Mouse (Mus musculus): ENCODE measurements around the gene Fam209. TPM values are rescaled to one million over a fixed set of nuclear protein-coding genes. Genes with fewer than 3 reads are reported as not detected.

Gene Fam209
- total RNA-seq, 4 experiments from 2014 or later = 1.0 TPM; not detected in 3

GRCm38 (mm10) chr2:172477350-172477749 lies 5.0 kb downstream of the Fam209 start:
- DNase-seq (ENCODE audit: low spot score in 2 of 2) = no peak

DNA sequence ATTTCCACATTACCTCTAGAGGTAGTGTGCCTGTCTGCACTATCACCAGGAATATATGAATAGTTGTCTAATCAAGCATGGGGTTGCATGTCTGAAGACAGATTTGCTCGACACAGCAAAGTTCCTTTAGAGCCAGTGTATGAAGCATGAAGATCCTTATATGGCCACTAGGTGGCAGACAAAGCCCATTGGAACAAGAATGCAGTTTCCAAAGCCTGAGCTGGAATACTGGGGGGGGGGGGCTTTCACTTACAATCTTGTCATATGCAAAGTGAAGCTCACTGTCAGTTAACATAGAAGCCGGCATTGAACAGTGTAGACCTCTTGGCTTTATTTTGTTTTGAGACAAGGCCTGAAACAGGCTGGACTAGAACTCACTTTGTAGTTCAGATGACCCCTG lies 5.5 kb downstream of the Fam209 start:
- DNase-seq (ENCODE audit: low spot score in 2 of 2) = no peak

- DNase-seq (ENCODE audit: low spot score in 2 of 2) = no peak
These were observed 8.0 kb downstream of the Fam209 start for GRCm38 (mm10) chr2:172480296-172480695.

- no peak for DNase-seq (ENCODE audit: low spot score in 2 of 2)
These were observed 9.5 kb downstream of the Fam209 start for GRCm38 (mm10) chr2:172481654-172482385.

- DNase-seq (ENCODE audit: low spot score in 2 of 2) = no peak
These were observed 11.6 kb downstream of the Fam209 start for GRCm38 (mm10) chr2:172483766-172484413.

DNA sequence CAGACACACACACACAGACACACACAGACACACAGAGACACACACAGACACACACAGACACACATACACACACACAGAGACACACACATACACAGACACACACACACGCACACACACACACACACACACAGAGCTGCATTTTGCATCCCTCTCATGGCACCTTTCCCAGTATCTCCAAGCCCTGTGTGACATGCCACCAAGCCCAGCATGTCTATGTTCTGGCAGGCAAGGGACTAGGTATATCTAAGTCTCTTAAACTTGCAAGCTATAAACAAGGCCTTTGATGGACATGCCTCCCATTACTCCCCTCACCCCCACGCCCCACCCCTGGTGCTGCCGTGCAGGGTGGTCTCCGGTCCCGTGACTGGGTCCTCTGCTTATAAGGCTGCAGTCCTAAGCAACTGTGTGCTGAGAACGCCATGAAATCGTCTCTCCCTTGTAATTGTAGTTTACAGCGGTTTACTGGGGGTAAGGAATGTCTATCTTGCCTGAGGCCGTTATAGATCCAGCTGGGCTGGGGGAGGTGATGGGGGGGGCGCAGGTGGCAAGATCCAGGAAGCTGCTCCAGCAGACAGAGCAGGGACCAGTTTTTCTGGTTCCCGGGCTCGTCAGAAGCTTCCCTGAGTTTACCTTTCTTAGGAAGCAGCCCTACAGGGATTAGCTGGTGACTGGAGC lies 12.5 kb downstream of the Fam209 start:
- no peak for DNase-seq (ENCODE audit: low spot score in 2 of 2)

GRCm38 (mm10) chr2:172496736-172497345 lies 24.5 kb downstream of the Fam209 start:
- DNase-seq (ENCODE audit: low spot score in 2 of 2) = no peak

DNA sequence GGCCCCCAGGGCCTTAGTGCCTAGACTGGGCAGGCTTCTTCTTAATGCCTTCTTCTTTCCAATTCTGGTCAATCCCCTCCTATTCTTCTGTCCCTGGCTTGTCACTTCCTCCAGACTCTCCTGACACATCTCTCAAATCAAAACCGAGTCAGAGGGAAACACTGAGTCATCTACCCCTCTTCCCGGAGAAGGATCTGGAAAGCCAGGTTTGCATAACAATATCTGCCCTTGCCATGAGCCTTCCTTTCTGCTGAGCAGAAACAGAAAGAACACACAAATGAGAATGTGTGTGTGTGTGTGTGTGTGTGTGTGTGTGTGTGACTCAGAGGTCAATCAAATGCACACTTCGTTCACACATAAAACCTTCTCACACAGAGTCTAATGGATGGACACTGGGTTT lies 26.5 kb downstream of the Fam209 start:
- no peak for DNase-seq (ENCODE audit: low spot score in 2 of 2)

DNA sequence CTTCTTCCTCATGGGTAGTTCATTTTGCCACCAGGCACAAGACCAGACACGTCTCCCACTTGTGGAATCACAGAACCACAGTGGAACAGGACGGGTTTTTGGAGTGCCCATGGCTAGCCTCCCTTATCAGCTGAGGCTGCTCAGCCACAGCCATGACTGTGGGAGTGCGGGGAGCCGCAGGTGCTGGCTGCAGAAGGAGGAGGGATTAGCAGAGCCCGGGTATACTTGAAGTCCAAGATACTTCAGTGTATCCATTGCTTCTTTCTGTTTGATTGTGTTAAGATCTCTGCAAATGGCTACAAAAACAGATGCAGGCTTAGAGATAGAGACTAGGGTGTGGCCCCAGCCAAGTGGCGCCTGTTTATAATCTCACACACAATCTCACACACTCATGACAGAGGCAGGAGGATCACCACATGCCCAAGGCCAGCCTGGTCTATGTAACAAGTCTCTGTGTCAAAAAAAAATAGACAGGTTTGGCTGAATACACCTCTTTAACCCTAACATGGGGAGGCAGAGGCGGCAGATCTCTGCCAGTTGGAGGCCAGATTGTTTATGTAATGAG lies 28.5 kb downstream of the Fam209 start:
- DNase-seq (ENCODE audit: low spot score in 2 of 2) = no peak

- DNase-seq (ENCODE audit: low spot score in 2 of 2) = no peak
These were observed 29.0 kb downstream of the Fam209 start for GRCm38 (mm10) chr2:172501341-172501740.

GRCm38 (mm10) chr2:172502168-172502567 lies 29.8 kb downstream of the Fam209 start:
- DNase-seq (ENCODE audit: low spot score in 2 of 2) = no peak

DNA sequence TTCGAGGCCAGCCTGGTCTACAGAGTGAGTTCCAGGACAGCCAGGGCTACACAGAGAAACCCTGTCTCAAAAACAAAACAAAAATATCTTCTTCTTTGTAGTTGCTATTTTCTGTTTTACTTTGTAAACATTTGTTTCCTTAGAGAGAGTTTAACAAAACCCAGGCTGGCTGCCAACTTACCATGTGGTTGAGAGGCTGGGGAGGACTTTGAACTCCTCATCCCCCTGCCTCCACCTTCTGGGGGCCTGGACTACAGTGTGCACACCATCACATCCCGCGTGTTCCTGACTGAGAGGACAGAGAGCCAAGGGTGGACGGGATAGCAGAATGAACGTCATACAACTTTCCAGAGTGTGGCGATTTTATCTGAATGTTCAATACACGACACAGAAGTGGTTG lies 33.8 kb downstream of the Fam209 start:
- DNase-seq (ENCODE audit: low spot score in 2 of 2) = no peak

DNA sequence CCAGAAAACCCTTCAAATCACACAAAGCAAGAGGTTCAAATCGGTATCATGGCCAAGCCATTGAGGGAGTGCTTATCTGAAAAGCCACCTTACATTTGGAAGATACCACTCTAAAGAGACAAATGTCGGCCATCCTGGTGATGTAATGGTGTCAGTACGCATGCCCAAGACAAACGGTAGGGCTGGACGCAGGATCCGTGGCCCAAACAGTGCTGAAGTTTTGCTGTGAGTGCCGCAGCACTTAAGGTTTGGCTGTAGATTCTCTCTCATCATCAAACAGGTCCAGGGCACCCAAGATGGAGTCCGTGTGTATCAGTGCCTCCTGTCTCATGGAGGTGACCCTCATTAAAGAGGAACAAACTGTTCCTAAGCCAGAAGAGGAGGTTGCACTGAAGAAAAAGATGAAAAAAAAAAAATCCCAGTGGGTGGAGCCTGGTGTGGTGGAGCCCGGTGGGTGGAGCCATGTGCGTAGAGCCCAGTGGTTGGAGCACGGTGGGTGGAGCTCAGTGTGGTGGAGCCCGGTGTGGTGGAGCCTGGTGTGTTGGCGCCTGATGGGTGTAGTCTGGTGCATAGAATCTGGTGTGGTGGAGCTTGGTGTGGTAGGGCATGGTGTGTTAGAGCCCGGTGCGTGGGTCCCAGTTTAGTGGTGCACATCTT lies 37.9 kb downstream of the Fam209 start:
- no peak for DNase-seq (ENCODE audit: low spot score in 2 of 2)

DNA sequence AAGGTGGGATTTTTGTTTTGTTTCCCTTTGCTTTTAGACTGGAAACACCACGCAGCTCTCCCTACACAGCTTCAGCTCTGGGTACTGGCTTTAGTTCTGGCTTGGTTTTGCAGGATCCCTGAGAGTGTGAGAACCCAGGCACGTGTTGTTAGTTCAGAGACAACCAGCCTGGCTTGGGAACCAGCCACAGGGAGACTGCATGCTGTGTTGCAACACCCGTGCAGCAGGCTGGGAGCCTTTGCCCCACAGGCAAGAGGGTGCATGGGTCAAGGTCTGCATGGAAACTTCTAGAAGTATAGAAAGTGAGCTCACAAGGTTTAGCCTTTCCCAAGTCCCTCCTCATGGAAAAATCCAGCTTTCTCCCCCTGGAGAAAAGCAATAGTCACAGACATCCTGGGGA lies 38.6 kb downstream of the Fam209 start:
- DNase-seq (ENCODE audit: low spot score in 2 of 2) = no peak

GRCm38 (mm10) chr2:172516407-172516992 lies 44.2 kb downstream of the Fam209 start:
- no peak for DNase-seq (ENCODE audit: low spot score in 2 of 2)

- DNase-seq (ENCODE audit: low spot score in 2 of 2) = no peak
These were observed 48.5 kb downstream of the Fam209 start for GRCm38 (mm10) chr2:172520616-172521371.

GRCm38 (mm10) chr2:172522528-172522927 lies 50.2 kb downstream of the Fam209 start:
- DNase-seq (ENCODE audit: low spot score in 2 of 2) = no peak
